Comparison of ENCODE assay signal across 8 mouse cellular contexts in the genomic region with DNA sequence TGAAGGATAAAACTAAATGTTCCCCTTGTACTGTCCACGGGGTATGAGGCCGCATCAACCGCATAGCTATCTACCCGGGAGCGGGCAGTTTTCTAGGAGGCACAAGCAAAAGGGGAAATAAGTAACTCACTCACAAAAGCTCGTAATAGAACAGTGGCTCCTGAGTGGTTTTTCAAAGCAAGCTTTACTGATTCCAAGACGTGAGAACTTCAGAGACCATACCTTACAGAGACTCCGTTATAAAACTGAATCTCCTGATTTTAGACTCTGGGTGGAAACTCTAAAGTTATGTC. TPM values are rescaled to one million over a fixed set of nuclear protein-coding genes. Genes with fewer than 3 reads are reported as not detected.
DNase-seq lines count a peak whose midpoint lies in the region; ATAC-seq lines count a peak whose summit lies in the region.
"Had no signal": no experiment of that assay in that cellular context is flagged by ENCODE, and none has a peak within 500 bp of the region (broad histone marks: within the 10 kb centered on the region; RNA-seq: fewer than 3 reads in every experiment).

No protein-coding gene starts in this region.

- no peak for ATAC-seq in neural tube, embryonic 11.5 days (ENCODE audit: insufficient read depth, low FRiP score, low TSS enrichment)
- ATAC-seq in forebrain, embryonic 15.5 days (replicated peaks): no peak
- ATAC-seq in liver, embryonic 16.5 days (ENCODE audit: low read depth): no peak
- no peak for ATAC-seq in erythroid progenitor cell, adult 5-6 weeks (replicated peaks; ENCODE audit: low FRiP score, poor library complexity, severe bottlenecking)

- no peak overlapping the region for H3K27ac ChIP-seq in neural tube, embryonic 11.5 days (ENCODE audit: low read depth, low read length)
- no peak overlapping the region for H3K27ac ChIP-seq in forebrain, embryonic 15.5 days (replicated peaks)
- H3K27ac ChIP-seq in liver, embryonic 16.5 days (ENCODE audit: low read length): no peak overlapping the region

- H3K4me1 ChIP-seq in neural tube, embryonic 11.5 days (ENCODE audit: control insufficient read depth, insufficient read depth, low read length): peaks cover 4% of the 10 kb centered on the region; the same call in 1 of the 2 replicates
- peaks cover 23% of the 10 kb centered on the region for H3K4me1 ChIP-seq in forebrain, embryonic 15.5 days
- H3K4me1 ChIP-seq in liver, embryonic 16.5 days (ENCODE audit: control insufficient read depth, low read depth, low read length): peaks cover 27% of the 10 kb centered on the region

- no peaks in the 10 kb centered on the region for H3K27me3 ChIP-seq in neural tube, embryonic 11.5 days (ENCODE audit: control insufficient read depth, insufficient read depth, low read length)
- H3K27me3 ChIP-seq in forebrain, embryonic 15.5 days: no peaks in the 10 kb centered on the region
- no peaks in the 10 kb centered on the region for H3K27me3 ChIP-seq in liver, embryonic 16.5 days (ENCODE audit: control insufficient read depth, insufficient read depth, low read depth, low read length)

- no peak for DNase-seq in neural tube, embryonic 11.5 days (ENCODE audit: low spot score)
- no peak for DNase-seq in neural tube, embryonic 10.5 days (ENCODE audit: extremely low spot score, low spot score)
- DNase-seq in right cerebral cortex, postnatal 10 days (ENCODE audit: low spot score in 2 of 2): no peak
- no peak for DNase-seq in gastrocnemius, postnatal 25 days
- DNase-seq: kidney, postnatal 36 days had no signal

- H3K36me3 ChIP-seq in neural tube, embryonic 11.5 days (ENCODE audit: control insufficient read depth, insufficient read depth, low read length): no peaks in the 10 kb centered on the region
- no peaks in the 10 kb centered on the region for H3K36me3 ChIP-seq in forebrain, embryonic 15.5 days
- no peaks in the 10 kb centered on the region for H3K36me3 ChIP-seq in liver, embryonic 16.5 days (ENCODE audit: control insufficient read depth, insufficient read depth)

- H3K9me3 ChIP-seq in neural tube, embryonic 11.5 days (ENCODE audit: control insufficient read depth, low read length): no peaks in the 10 kb centered on the region
- H3K9me3 ChIP-seq in forebrain, embryonic 15.5 days: no peaks in the 10 kb centered on the region
- H3K9me3 ChIP-seq in liver, embryonic 16.5 days (replicated peaks; ENCODE audit: control insufficient read depth, low read length): no peaks in the 10 kb centered on the region

- H3K9ac ChIP-seq in neural tube, embryonic 11.5 days (ENCODE audit: low read length): no peak overlapping the region
- H3K9ac ChIP-seq in forebrain, embryonic 15.5 days (replicated peaks): no peak overlapping the region; the same call in 1 of the 2 replicates
- H3K9ac ChIP-seq in liver, embryonic 16.5 days (ENCODE audit: low read depth, low read length): no peak overlapping the region

- 84% methylated on average over 8 of the region's 8 CpGs for WGBS in neural tube, embryonic 11.5 days
- WGBS in forebrain, embryonic 15.5 days: 78% methylated on average over 8 of the region's 8 CpGs
- 22% methylated on average over 8 of the region's 8 CpGs for WGBS in liver, embryonic 16.5 days (ENCODE audit: insufficient replicate concordance)

- H3K4me2 ChIP-seq in neural tube, embryonic 11.5 days (ENCODE audit: low read depth): peak overlapping the region; percentile 59
- H3K4me2 ChIP-seq in forebrain, embryonic 15.5 days (replicated peaks): peak overlapping the region; percentile 55
- peak overlapping the region; percentile 92 for H3K4me2 ChIP-seq in liver, embryonic 16.5 days (ENCODE audit: low read depth, low read length)

- H3K4me3 ChIP-seq in neural tube, embryonic 11.5 days (ENCODE audit: low read depth, low read length): no peak overlapping the region
- H3K4me3 ChIP-seq in forebrain, embryonic 15.5 days: peak overlapping the region; percentile 63; the same call in 1 of the 2 replicates
- peak overlapping the region; percentile 86 for H3K4me3 ChIP-seq in liver, embryonic 16.5 days (ENCODE audit: low read depth, low read length)

RNA-seq across cellular contexts. Expression of gene Btbd9, which starts 1.6 kb away (rescaled TPM):
- polyA plus RNA-seq in neural tube, embryonic 11.5 days (2014; fragmentation: Nextera tagmentation; extraction: Ambion mirVana): 56.5 and 60.6 TPM in 2 replicates
- polyA plus RNA-seq in forebrain, embryonic 15.5 days (2015; fragmentation: Nextera tagmentation; extraction: Ambion mirVana): 141 and 146 TPM in 2 replicates
- 13.2 and 14.3 TPM in 2 replicates for polyA plus RNA-seq in liver, embryonic 16.5 days (2015; fragmentation: Nextera tagmentation; extraction: Ambion mirVana)
- total RNA-seq in erythroid progenitor cell, adult 5-6 weeks (2015; ENCODE audit: low replicate concordance): 8.8 and 14.1 TPM in 2 replicates
- total RNA-seq in erythroid progenitor cell, adult 5-6 weeks (2017; ENCODE audit: low replicate concordance): 4.6 and 7.7 TPM in 2 replicates
- 10 to 100 TPM in 1 of 2 experiments, 1 to 10 TPM in 1; 8.0 to 12.4 TPM for total RNA-seq in gastrocnemius, postnatal 25 days (2021)

RNA-seq across cellular contexts. Expression of gene Dnah8, which starts 49.4 kb away (rescaled TPM):
- polyA plus RNA-seq in neural tube, embryonic 11.5 days (2014; fragmentation: Nextera tagmentation; extraction: Ambion mirVana): 0.61 and 1.1 TPM in 2 replicates
- polyA plus RNA-seq in forebrain, embryonic 15.5 days (2015; fragmentation: Nextera tagmentation; extraction: Ambion mirVana): 0.83 and 1.5 TPM in 2 replicates
- polyA plus RNA-seq in liver, embryonic 16.5 days (2015; fragmentation: Nextera tagmentation; extraction: Ambion mirVana): 0.89 and 0.99 TPM in 2 replicates
- total RNA-seq in erythroid progenitor cell, adult 5-6 weeks (2015; ENCODE audit: low replicate concordance): 4.3 and 23.9 TPM in 2 replicates
- 6.1 and 6.3 TPM in 2 replicates for total RNA-seq in erythroid progenitor cell, adult 5-6 weeks (2017; ENCODE audit: low replicate concordance)
- total RNA-seq in gastrocnemius, postnatal 25 days (2021): under 1 TPM; 0.28 to 0.32 TPM

RNA-seq across cellular contexts. Expression of gene Glo1, which starts 51.9 kb away (rescaled TPM):
- 211 and 214 TPM in 2 replicates for polyA plus RNA-seq in neural tube, embryonic 11.5 days (2014; fragmentation: Nextera tagmentation; extraction: Ambion mirVana)
- polyA plus RNA-seq in forebrain, embryonic 15.5 days (2015; fragmentation: Nextera tagmentation; extraction: Ambion mirVana): 163 and 174 TPM in 2 replicates
- polyA plus RNA-seq in liver, embryonic 16.5 days (2015; fragmentation: Nextera tagmentation; extraction: Ambion mirVana): 259 and 271 TPM in 2 replicates
- total RNA-seq in erythroid progenitor cell, adult 5-6 weeks (2015; ENCODE audit: low replicate concordance): 81.4 and 114 TPM in 2 replicates
- 95.2 and 103 TPM in 2 replicates for total RNA-seq in erythroid progenitor cell, adult 5-6 weeks (2017; ENCODE audit: low replicate concordance)
- total RNA-seq in gastrocnemius, postnatal 25 days (2021): 100 to 1,000 TPM; 132 to 148 TPM
